Mouse (Mus musculus) cortical plate, adult 2 months (tissue): Measurements from ENCODE around the gene Actl11. TPM values are rescaled to one million over a fixed set of nuclear protein-coding genes. Genes with fewer than 3 reads are reported as not detected.

Source experiments
- H3K27ac ChIP-seq: fragments of 200-500 bp; 2 replicates; pipeline ENCODE4 v1.5.1; 2012; ENCODE audit warnings: low read length, control low read depth, inconsistent platforms; ENCODE audit not compliant: insufficient read depth
- H3K4me1 ChIP-seq: fragments of 200-500 bp; 2 replicates; pipeline ENCODE4 v1.6.1; 2011; ENCODE audit warnings: low read length; ENCODE audit not compliant: control insufficient read depth, insufficient read depth
- H3K4me3 ChIP-seq: fragments of 200-500 bp; 2 replicates; pipeline ENCODE4 v1.5.1; 2011; ENCODE audit warnings: mild to moderate bottlenecking, low read length, control low read depth; ENCODE audit not compliant: insufficient read depth
- CTCF ChIP-seq: fragments of 200-500 bp; IDR thresholded peaks from 2 replicates; pipeline ENCODE4 v1.5.1; 2011; ENCODE audit warnings: mild to moderate bottlenecking, control low read depth, low read length; ENCODE audit not compliant: insufficient read depth; ENCODE audit errors: extremely low read depth
- POLR2A ChIP-seq: fragments of 200-500 bp; IDR thresholded peaks from 2 replicates; pipeline ENCODE4 v1.6.1; 2011; ENCODE audit warnings: mild to moderate bottlenecking, low read length, control low read depth; ENCODE audit not compliant: insufficient read depth; ENCODE audit errors: extremely low read depth
- polyA plus RNA-seq: library from polyadenylated mRNA; depleted of rRNA; stranded (reverse); fragments of >200 nt; gene quantifications from 2 replicates; pipeline ENCODE4 v1.2.3, GENCODE M21; 2012

Gene Actl11
- polyA plus RNA-seq, 1 experiment = not detected

DNA sequence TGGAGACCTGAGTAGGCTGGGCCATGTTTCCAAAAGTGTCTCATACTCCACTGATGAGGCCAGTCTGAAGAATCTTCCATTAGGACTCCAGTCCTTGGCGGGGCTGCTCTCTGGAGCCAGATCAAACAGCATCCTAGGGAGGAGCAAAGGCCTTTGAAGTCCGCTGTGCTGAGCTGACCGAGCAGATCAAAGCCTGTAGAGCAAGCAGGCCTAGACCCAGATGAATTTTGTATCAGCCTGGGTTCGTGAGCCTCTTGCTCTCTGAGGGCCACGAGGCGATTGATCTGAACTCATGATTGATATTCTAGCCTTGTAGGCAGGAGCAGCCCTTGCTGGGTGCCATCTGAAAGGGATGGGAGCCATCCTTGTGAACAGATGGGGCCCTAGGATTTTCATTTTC lies 31.6 kb downstream of the Actl11 start:
- peak overlapping the region; percentile 62; the same call in 1 of the 2 replicates for H3K27ac ChIP-seq
- H3K4me1 ChIP-seq = peaks cover 2% of the 10 kb centered on the region; the same call in 1 of the 2 replicates
- TF ChIP-seq POLR2A (no peak), CTCF (no peak)
- H3K4me3 ChIP-seq = no peak overlapping the region

DNA sequence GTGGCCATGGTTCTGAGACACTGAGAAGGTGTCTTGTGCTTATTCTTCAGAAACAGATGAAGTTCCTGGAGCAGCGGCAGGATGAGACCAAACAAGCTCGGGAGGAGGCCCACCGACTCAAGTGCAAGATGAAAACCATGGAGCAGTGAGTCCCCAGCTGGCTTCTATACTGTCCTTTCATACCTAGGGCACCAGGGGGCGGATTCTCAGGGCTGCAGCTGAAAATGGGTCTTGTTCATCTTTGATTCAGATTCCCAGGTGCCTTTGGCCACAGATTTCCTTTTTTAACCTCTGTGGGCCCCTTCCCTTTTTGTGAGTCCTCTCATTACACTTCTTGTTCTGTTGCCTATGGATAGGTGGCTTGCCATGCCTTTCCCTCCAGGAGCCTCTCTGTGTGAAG lies 32.7 kb downstream of the Actl11 start:
- H3K27ac ChIP-seq = peak overlapping the region; percentile 62
- H3K4me1 ChIP-seq = peaks cover 2% of the 10 kb centered on the region; the same call in 1 of the 2 replicates
- TF ChIP-seq POLR2A (no peak), CTCF (no peak)
- H3K4me3 ChIP-seq = no peak overlapping the region

DNA sequence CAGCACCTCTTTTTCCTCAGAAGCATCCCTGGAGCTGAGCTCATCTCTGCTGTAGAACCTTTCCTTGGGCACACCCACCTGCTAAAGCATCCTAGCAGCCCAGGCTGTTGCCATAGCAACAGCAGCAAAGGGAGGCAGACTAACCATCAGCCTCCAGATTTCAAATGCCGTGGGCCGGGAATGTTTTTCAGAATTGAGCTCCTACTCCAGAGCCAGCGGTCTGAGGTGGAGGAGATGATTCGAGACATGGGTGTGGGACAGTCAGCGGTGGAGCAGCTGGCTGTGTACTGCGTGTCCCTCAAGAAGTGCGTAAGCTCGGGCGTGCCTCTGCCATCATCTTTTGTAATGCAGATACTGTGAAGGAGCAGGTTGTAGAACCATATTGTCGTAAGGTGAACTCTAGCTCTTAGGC lies 33.1 kb downstream of the Actl11 start:
- peak; percentile 77 for TF ChIP-seq POLR2A
- no peak for TF ChIP-seq CTCF
- Histone ChIP-seq H3K4me3 (no peak overlapping the region), H3K4me1 (peaks cover 2% of the 10 kb centered on the region; the same call in 1 of the 2 replicates), H3K27ac (peak overlapping the region; percentile 62)

DNA sequence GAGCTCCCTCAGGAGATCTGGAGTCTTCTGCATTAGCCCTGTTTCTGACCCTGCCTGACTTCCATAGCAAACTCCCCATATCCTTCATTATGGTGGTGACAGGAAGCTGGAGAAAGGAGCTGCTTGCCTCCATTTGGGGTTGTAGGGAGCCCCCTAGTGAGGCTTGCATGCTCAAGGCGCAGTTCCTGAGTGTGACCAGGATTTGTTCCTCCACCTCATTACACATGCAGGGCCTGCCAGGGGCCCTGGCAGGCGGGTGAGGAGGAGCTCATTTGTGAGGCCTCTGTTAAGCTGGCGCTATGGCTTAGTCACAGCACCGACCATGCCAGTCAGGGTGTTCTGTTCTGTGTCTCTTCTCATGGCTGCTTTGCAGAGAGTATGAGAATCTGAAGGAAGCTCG lies 33.6 kb downstream of the Actl11 start:
- no peak overlapping the region for H3K4me3 ChIP-seq
- TF ChIP-seq POLR2A = no peak
- TF ChIP-seq CTCF = peak; percentile 66
- peak overlapping the region; percentile 52 for H3K27ac ChIP-seq
- peaks cover 2% of the 10 kb centered on the region; the same call in 1 of the 2 replicates for H3K4me1 ChIP-seq

DNA sequence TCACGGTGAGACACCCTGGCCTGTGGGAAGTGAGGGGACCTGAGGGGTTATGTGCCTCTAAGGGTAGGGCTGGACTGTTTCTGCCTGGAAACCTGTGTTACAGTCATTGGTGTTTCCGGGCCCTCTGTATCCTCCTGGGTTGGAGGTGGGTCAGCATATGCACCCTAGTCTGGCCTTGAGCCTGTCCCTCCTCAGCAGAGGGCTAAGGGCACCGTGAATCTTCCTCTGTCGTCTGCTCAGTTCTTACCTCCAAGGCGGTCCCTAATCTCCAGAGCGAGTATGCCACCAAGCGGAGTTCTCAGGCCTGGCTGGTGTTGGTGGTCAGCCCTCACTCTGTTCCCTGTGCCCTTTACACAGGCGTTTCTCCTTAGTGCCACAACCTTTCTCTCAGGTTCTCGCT lies 34.6 kb downstream of the Actl11 start:
- no peak overlapping the region for H3K27ac ChIP-seq
- no peak overlapping the region for H3K4me3 ChIP-seq
- TF ChIP-seq CTCF = no peak
- no peak for TF ChIP-seq POLR2A
- H3K4me1 ChIP-seq = peaks cover 2% of the 10 kb centered on the region; the same call in 1 of the 2 replicates

DNA sequence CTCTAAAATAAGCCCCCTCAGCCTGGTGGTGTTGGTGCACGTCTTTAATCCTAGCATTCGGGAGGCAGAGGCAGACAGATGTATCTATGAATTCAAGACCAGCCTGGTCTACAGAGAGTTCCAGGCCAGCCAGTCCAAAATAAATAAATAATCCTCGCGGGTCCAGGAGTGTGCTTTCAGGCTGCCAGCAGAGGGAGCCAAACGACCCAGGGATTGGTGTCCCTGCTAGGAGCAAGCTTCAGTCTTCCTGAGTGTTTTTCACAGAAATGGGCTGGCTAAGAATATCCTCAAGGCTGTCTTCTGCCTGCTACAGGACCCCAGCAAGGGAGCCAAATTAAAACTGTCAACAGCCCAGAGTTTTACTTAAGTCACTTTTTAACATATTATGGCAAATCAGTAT lies 35.4 kb downstream of the Actl11 start:
- Histone ChIP-seq H3K4me1 (peaks cover 2% of the 10 kb centered on the region; the same call in 1 of the 2 replicates), H3K27ac (no peak overlapping the region), H3K4me3 (no peak overlapping the region)
- TF ChIP-seq CTCF = peak; percentile 96
- no peak for TF ChIP-seq POLR2A

DNA sequence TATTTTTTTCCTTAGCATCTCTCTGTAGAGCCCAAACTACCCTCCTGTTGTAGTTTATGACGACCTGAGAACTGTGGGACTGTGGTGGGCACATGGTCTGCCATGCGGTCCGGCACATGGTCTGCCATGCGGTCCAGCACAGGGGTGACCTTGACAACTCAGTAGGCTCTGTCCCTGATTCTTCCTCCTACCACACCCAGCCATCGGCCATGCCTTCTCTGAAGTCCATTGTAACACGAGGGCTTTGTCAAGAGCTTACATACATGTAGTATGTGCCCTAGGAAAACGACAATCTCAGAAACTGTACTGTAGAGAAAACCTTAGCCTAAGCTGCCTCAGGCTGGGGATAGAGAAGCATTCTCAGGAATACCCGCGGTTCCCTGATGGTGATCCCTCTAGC lies 36.4 kb downstream of the Actl11 start:
- Histone ChIP-seq H3K4me3 (no peak overlapping the region), H3K27ac (no peak overlapping the region), H3K4me1 (peaks cover 2% of the 10 kb centered on the region; the same call in 1 of the 2 replicates)
- TF ChIP-seq CTCF (no peak), POLR2A (no peak)

DNA sequence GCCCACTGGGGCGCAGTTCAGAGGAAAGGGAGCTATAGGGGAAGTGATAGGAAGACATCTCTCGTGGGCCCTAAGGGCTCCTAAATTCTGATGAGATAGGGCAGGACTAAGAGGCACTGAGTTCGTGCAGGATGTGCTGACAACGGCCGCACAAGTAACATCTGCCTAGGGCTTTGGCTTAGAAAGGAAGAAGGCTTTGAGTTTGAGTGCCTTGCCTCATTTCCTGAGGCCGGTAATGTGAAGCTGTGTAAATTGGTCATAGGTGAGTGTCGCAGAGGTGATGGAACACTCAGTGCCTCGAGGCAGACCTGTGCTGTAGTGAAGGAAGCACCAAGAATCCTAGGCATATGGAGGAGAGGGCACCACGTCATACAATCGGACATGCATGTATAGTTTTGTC lies 38.4 kb downstream of the Actl11 start:
- TF ChIP-seq CTCF = no peak
- TF ChIP-seq POLR2A = no peak
- Histone ChIP-seq H3K4me1 (peaks cover 2% of the 10 kb centered on the region; the same call in 1 of the 2 replicates), H3K4me3 (no peak overlapping the region), H3K27ac (no peak overlapping the region)

DNA sequence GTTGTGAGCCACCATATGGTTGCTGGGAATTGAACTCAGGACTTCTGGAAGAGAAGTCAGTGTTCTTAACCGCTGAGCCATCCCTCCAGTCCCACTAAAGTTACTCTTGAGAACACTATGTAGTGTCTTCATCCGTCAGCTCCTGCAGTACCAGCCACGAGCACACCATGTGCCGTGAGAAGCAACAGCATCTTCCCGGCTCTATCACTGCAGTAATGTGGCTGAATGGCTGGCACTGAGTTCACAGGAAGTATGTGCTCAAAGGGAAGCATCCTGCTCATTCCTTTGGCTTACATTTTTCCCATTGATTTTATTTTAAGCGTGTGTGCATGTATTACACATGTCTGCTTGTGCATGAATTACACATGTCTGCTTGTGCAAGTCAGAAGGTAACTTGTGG lies 39.2 kb downstream of the Actl11 start:
- TF ChIP-seq POLR2A = no peak
- no peak for TF ChIP-seq CTCF
- H3K4me1 ChIP-seq = no peaks in the 10 kb centered on the region
- no peak overlapping the region for H3K27ac ChIP-seq
- H3K4me3 ChIP-seq = no peak overlapping the region

DNA sequence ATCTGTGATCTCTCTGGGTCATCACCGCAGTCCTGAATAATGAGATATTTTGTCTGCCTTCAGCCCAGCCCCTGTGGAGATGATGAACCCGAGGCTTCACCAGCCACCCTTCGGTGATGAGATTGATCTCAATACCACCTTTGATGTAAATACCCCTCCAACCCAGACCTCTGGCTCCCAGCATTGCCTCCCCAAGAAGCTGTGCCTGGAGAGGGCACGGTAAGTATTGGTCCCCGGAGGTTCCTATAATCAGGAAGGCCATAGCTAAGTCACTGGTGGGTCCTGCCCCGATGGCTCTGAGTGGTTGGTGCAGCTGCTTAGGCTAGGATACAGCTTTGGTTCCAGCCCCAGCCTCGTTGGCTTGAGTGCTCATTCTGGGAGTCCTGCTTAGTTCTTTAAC lies 40.3 kb downstream of the Actl11 start:
- Histone ChIP-seq H3K27ac (no peak overlapping the region), H3K4me1 (no peaks in the 10 kb centered on the region), H3K4me3 (no peak overlapping the region)
- no peak for TF ChIP-seq CTCF
- no peak for TF ChIP-seq POLR2A

DNA sequence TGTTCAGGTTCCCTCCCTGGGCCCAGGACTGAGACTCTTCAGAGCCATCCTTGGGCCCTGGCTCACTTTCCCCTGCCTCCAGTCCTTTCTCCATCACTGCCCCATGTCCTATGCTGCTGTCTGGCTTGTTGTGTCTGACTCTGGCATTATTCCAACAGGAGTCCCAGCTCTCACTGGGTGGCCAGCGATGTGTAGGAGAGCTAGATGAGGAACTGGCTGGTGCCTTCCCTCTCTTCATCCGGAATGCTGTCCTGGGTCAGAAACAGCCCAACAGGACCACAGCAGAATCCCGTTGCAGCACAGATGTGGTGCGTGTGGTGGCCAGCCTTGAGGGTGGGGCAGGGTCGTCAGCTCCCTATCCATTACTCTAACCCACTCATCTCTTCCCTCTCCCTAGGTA lies 42.0 kb downstream of the Actl11 start:
- no peaks in the 10 kb centered on the region for H3K4me1 ChIP-seq
- H3K27ac ChIP-seq = no peak overlapping the region
- no peak overlapping the region for H3K4me3 ChIP-seq
- no peak for TF ChIP-seq CTCF
